Comparison of ENCODE assay signal across 8 mouse cellular contexts in genomic region chr17:27203358-27204074, GRCm38 (mm10). TPM values are rescaled to one million over a fixed set of nuclear protein-coding genes. Genes with fewer than 3 reads are reported as not detected.
DNase-seq lines count a peak whose midpoint lies in the region; ATAC-seq lines count a peak whose summit lies in the region.

No protein-coding gene starts in this region.

- WGBS in forebrain, embryonic 13.5 days, result 0% methylated on average over 70 of the region's 74 CpGs
- under 1% methylated on average over 72 of the region's 74 CpGs for WGBS in intestine, embryonic 15.5 days
- WGBS in stomach, embryonic 15.5 days, result under 1% methylated on average over 68 of the region's 74 CpGs

- DNase-seq in ovary, postnatal 36 days (ENCODE audit: low spot score), result peak; percentile 37
- no peak for DNase-seq in ovary, postnatal 10 days (ENCODE audit: low spot score)
- peak; percentile 33 for DNase-seq in c-Kit-negative CD71-positive TER-119-positive erythroid progenitor cells, embryonic 14.5 days (ENCODE audit: low read depth, low spot score)
- peak; percentile 29 for DNase-seq in lung, postnatal 14 days
- no peak for DNase-seq in left cerebral cortex, postnatal 14 days (ENCODE audit: low spot score in 2 of 2)

- H3K9me3 ChIP-seq in forebrain, embryonic 13.5 days (replicated peaks), result no peaks in the 10 kb centered on the region
- no peaks in the 10 kb centered on the region for H3K9me3 ChIP-seq in intestine, embryonic 15.5 days
- H3K9me3 ChIP-seq in stomach, embryonic 15.5 days, result no peaks in the 10 kb centered on the region

- H3K4me2 ChIP-seq in forebrain, embryonic 13.5 days, result peak overlapping the region; percentile 92
- peak overlapping the region; percentile 89 for H3K4me2 ChIP-seq in intestine, embryonic 15.5 days (replicated peaks)
- H3K4me2 ChIP-seq in stomach, embryonic 15.5 days, result peak overlapping the region; percentile 90

- peak overlapping the region; percentile 99 for H3K9ac ChIP-seq in forebrain, embryonic 13.5 days
- H3K9ac ChIP-seq in intestine, embryonic 15.5 days, result peak overlapping the region; percentile 98
- H3K9ac ChIP-seq in stomach, embryonic 15.5 days, result peak overlapping the region; percentile 89

- H3K4me1 ChIP-seq in forebrain, embryonic 13.5 days, result peaks cover 28% of the 10 kb centered on the region
- H3K4me1 ChIP-seq in intestine, embryonic 15.5 days (replicated peaks), result peaks cover 25% of the 10 kb centered on the region
- peaks cover 10% of the 10 kb centered on the region; the same call in 1 of the 2 replicates for H3K4me1 ChIP-seq in stomach, embryonic 15.5 days

- peak overlapping the region; percentile 93 for H3K27ac ChIP-seq in forebrain, embryonic 13.5 days
- H3K27ac ChIP-seq in intestine, embryonic 15.5 days, result peak overlapping the region; percentile 95
- peak overlapping the region; percentile 96 for H3K27ac ChIP-seq in stomach, embryonic 15.5 days

- no peaks in the 10 kb centered on the region for H3K27me3 ChIP-seq in forebrain, embryonic 13.5 days
- no peaks in the 10 kb centered on the region for H3K27me3 ChIP-seq in intestine, embryonic 15.5 days (replicated peaks)
- H3K27me3 ChIP-seq in stomach, embryonic 15.5 days (replicated peaks), result no peaks in the 10 kb centered on the region

- intact Hi-C loops in left cerebral cortex, postnatal 14 days (cut with DNase I), result no loop called here

- peaks cover 39% of the 10 kb centered on the region for H3K36me3 ChIP-seq in forebrain, embryonic 13.5 days (ENCODE audit: poor library complexity, severe bottlenecking)
- peaks cover 18% of the 10 kb centered on the region for H3K36me3 ChIP-seq in intestine, embryonic 15.5 days
- H3K36me3 ChIP-seq in stomach, embryonic 15.5 days, result peaks cover 30% of the 10 kb centered on the region

- ATAC-seq in forebrain, embryonic 13.5 days, result peak; percentile 64
- ATAC-seq in intestine, embryonic 15.5 days, result peak; percentile 62
- peak; percentile 50 for ATAC-seq in stomach, embryonic 15.5 days (ENCODE audit: insufficient read depth, low FRiP score, low read depth)

- peak overlapping the region; percentile 72 for H3K4me3 ChIP-seq in forebrain, embryonic 13.5 days
- H3K4me3 ChIP-seq in intestine, embryonic 15.5 days (replicated peaks), result peak overlapping the region; percentile 98
- H3K4me3 ChIP-seq in stomach, embryonic 15.5 days (replicated peaks), result peak overlapping the region; percentile 95

RNA-seq across cellular contexts. Expression of gene Lemd2, which starts 0.8 kb away (rescaled TPM):
- polyA plus RNA-seq in forebrain, embryonic 13.5 days (2015; fragmentation: Nextera tagmentation; extraction: Ambion mirVana), result 14.6 and 16.4 TPM in 2 replicates
- polyA plus RNA-seq in intestine, embryonic 15.5 days (2015; fragmentation: Nextera tagmentation; extraction: Ambion mirVana), result 10.9 and 12.2 TPM in 2 replicates
- polyA plus RNA-seq in stomach, embryonic 15.5 days (2015; fragmentation: Nextera tagmentation; extraction: Ambion mirVana), result 12.7 and 14.7 TPM in 2 replicates
- 10 to 100 TPM; 46.0 to 49.5 TPM for total RNA-seq in left cerebral cortex, postnatal 14 days (2021)

RNA-seq across cellular contexts. Expression of gene Ip6k3, which starts 35.9 kb away (rescaled TPM):
- polyA plus RNA-seq in forebrain, embryonic 13.5 days (2015; fragmentation: Nextera tagmentation; extraction: Ambion mirVana), result 0.21 and 0.35 TPM in 2 replicates
- polyA plus RNA-seq in intestine, embryonic 15.5 days (2015; fragmentation: Nextera tagmentation; extraction: Ambion mirVana), result 0.06 and 0.14 TPM in 2 replicates
- polyA plus RNA-seq in stomach, embryonic 15.5 days (2015; fragmentation: Nextera tagmentation; extraction: Ambion mirVana), result 0.18 and 0.21 TPM in 2 replicates
- total RNA-seq in left cerebral cortex, postnatal 14 days (2021), result under 1 TPM; 0.23 to 0.29 TPM

Comparison
In these comparisons a context has a peak if more than half of its experiments do, and no peak if none do; other contexts are left out.
1. DNase-seq: peak in ovary, postnatal 36 days (single experiment), c-Kit-negative CD71-positive TER-119-positive erythroid progenitor cells, embryonic 14.5 days (single experiment) and lung, postnatal 14 days (single experiment); none in ovary, postnatal 10 days (single experiment) and left cerebral cortex, postnatal 14 days (0 of 2).
2. Peak in every context shown above with its lines, with median percentiles within 50 percentile points of each other: ATAC-seq, H3K27ac ChIP-seq, H3K4me2 ChIP-seq, H3K4me3 ChIP-seq and H3K9ac ChIP-seq.